Comparison of ENCODE assay signal across 11 mouse cellular contexts in genomic region chr10:121016711-121017503, GRCm38 (mm10). TPM values are rescaled to one million over a fixed set of nuclear protein-coding genes. Genes with fewer than 3 reads are reported as not detected.
DNase-seq lines count a peak whose midpoint lies in the region; ATAC-seq and TF ChIP-seq lines count a peak whose summit lies in the region.
"Had no signal": no experiment of that assay in that cellular context is flagged by ENCODE, and none has a peak within 500 bp of the region (broad histone marks: within the 10 kb centered on the region; RNA-seq: fewer than 3 reads in every experiment).

No protein-coding gene starts in this region.

- peak; percentile 30 for DNase-seq in forebrain, embryonic 10.5 days (ENCODE audit: extremely low spot score, low spot score)
- DNase-seq in lung, postnatal 0 days (ENCODE audit: low spot score), result peak; percentile 23
- no peak for DNase-seq in lung, postnatal 4 days
- peak; percentile 19 for DNase-seq in embryonic facial prominence, embryonic 10.5 days (ENCODE audit: low spot score)
- DNase-seq in midbrain, postnatal 0 days (ENCODE audit: low spot score), result peak; percentile 12
- DNase-seq in kidney, postnatal 4 days, result no peak
- DNase-seq in kidney, postnatal 14 days, result no peak
- DNase-seq: gastrocnemius, postnatal 10 days had no signal

- peaks cover 7% of the 10 kb centered on the region; the same call in 1 of the 2 replicates for H3K27me3 ChIP-seq in forebrain, embryonic 10.5 days (ENCODE audit: poor library complexity, severe bottlenecking)
- no peaks in the 10 kb centered on the region for H3K27me3 ChIP-seq in forebrain, embryonic 16.5 days (replicated peaks; ENCODE audit: control insufficient read depth, insufficient read depth, low read length)
- H3K27me3 ChIP-seq in lung, postnatal 0 days (replicated peaks; ENCODE audit: insufficient read depth, low read length), result no peaks in the 10 kb centered on the region
- no peaks in the 10 kb centered on the region for H3K27me3 ChIP-seq in embryonic facial prominence, embryonic 10.5 days (replicated peaks; ENCODE audit: low read depth, poor library complexity, severe bottlenecking)
- H3K27me3 ChIP-seq in midbrain, postnatal 0 days (ENCODE audit: insufficient read depth, low read length), result no peaks in the 10 kb centered on the region
- H3K27me3 ChIP-seq: embryonic facial prominence, embryonic 13.5 days had no signal

- no peak for TF ChIP-seq EP300 in lung, postnatal 0 days (IDR thresholded peaks at IDR 0.05)

- WGBS in forebrain, embryonic 10.5 days, result 47% methylated on average over 18 of the region's 18 CpGs
- 37% methylated on average over 18 of the region's 18 CpGs for WGBS in forebrain, embryonic 16.5 days
- WGBS in lung, postnatal 0 days, result 17% methylated on average over 18 of the region's 18 CpGs
- 48% methylated on average over 18 of the region's 18 CpGs for WGBS in embryonic facial prominence, embryonic 10.5 days
- 14% methylated on average over 18 of the region's 18 CpGs for WGBS in midbrain, postnatal 0 days

- H3K36me3 ChIP-seq in forebrain, embryonic 10.5 days (replicated peaks), result no peaks in the 10 kb centered on the region
- no peaks in the 10 kb centered on the region for H3K36me3 ChIP-seq in forebrain, embryonic 16.5 days (ENCODE audit: control insufficient read depth, insufficient read depth)
- H3K36me3 ChIP-seq in lung, postnatal 0 days (ENCODE audit: insufficient read depth, low read length), result no peaks in the 10 kb centered on the region
- H3K36me3 ChIP-seq in embryonic facial prominence, embryonic 10.5 days (replicated peaks), result no peaks in the 10 kb centered on the region
- H3K36me3 ChIP-seq in midbrain, postnatal 0 days (ENCODE audit: insufficient read depth, low read length), result no peaks in the 10 kb centered on the region
- H3K36me3 ChIP-seq: embryonic facial prominence, embryonic 13.5 days had no signal

- no peak overlapping the region for H3K9ac ChIP-seq in forebrain, embryonic 16.5 days (replicated peaks; ENCODE audit: low read depth, low read length)
- no peak overlapping the region for H3K9ac ChIP-seq in lung, postnatal 0 days (replicated peaks; ENCODE audit: low read depth)
- no peak overlapping the region for H3K9ac ChIP-seq in midbrain, postnatal 0 days (replicated peaks; ENCODE audit: low read length, poor library complexity, severe bottlenecking)
- H3K9ac ChIP-seq: embryonic facial prominence, embryonic 13.5 days; liver, embryonic 14.5 days had no signal

- H3K4me1 ChIP-seq in forebrain, embryonic 10.5 days, result peaks cover 18% of the 10 kb centered on the region
- H3K4me1 ChIP-seq in forebrain, embryonic 16.5 days (replicated peaks; ENCODE audit: control insufficient read depth, insufficient read depth, low read length), result no peaks in the 10 kb centered on the region
- no peaks in the 10 kb centered on the region for H3K4me1 ChIP-seq in lung, postnatal 0 days (ENCODE audit: insufficient read depth, low read depth, low read length)
- H3K4me1 ChIP-seq in embryonic facial prominence, embryonic 10.5 days, result peaks cover 11% of the 10 kb centered on the region
- H3K4me1 ChIP-seq in midbrain, postnatal 0 days (ENCODE audit: insufficient read depth, low read length), result peaks cover 3% of the 10 kb centered on the region; the same call in 1 of the 2 replicates
- H3K4me1 ChIP-seq: embryonic facial prominence, embryonic 13.5 days had no signal

- TF ChIP-seq CTCF in lung, postnatal 0 days (IDR thresholded peaks at IDR 0.05), result no peak
- no peak for TF ChIP-seq CTCF in midbrain, postnatal 0 days (IDR thresholded peaks at IDR 0.05)

- peak overlapping the region; percentile 65 for H3K27ac ChIP-seq in forebrain, embryonic 10.5 days
- no peak overlapping the region for H3K27ac ChIP-seq in forebrain, embryonic 16.5 days (ENCODE audit: low read length)
- H3K27ac ChIP-seq in lung, postnatal 0 days (ENCODE audit: low read length), result no peak overlapping the region
- 0 out of 2 replicates have a peak overlapping the region, but pooled peaks have one; percentile 14 for H3K27ac ChIP-seq in embryonic facial prominence, embryonic 10.5 days (replicated peaks)
- H3K27ac ChIP-seq in midbrain, postnatal 0 days (ENCODE audit: low read depth, low read length), result peak overlapping the region; percentile 59
- H3K27ac ChIP-seq: embryonic facial prominence, embryonic 13.5 days; liver, embryonic 14.5 days had no signal

- ATAC-seq in forebrain, embryonic 16.5 days, result no peak
- ATAC-seq in lung, postnatal 0 days, result peak; percentile 77
- 0 out of 2 replicates have a peak, but pooled peaks have one; percentile 10 for ATAC-seq in midbrain, postnatal 0 days (ENCODE audit: low FRiP score)

- no peak overlapping the region for H3K4me2 ChIP-seq in forebrain, embryonic 16.5 days (ENCODE audit: low read length)
- no peak overlapping the region for H3K4me2 ChIP-seq in lung, postnatal 0 days (replicated peaks; ENCODE audit: low read depth, low read length)
- no peak overlapping the region for H3K4me2 ChIP-seq in midbrain, postnatal 0 days (ENCODE audit: low read depth, low read length, poor library complexity, severe bottlenecking)
- H3K4me2 ChIP-seq: embryonic facial prominence, embryonic 13.5 days had no signal

- H3K4me3 ChIP-seq in forebrain, embryonic 10.5 days, result no peak overlapping the region
- H3K4me3 ChIP-seq in forebrain, embryonic 16.5 days (replicated peaks; ENCODE audit: low read length), result no peak overlapping the region
- H3K4me3 ChIP-seq in lung, postnatal 0 days (ENCODE audit: low read depth, low read length), result no peak overlapping the region
- no peak overlapping the region for H3K4me3 ChIP-seq in embryonic facial prominence, embryonic 10.5 days
- no peak overlapping the region for H3K4me3 ChIP-seq in midbrain, postnatal 0 days (ENCODE audit: low read depth, low read length)
- H3K4me3 ChIP-seq: embryonic facial prominence, embryonic 13.5 days had no signal

- H3K9me3 ChIP-seq in forebrain, embryonic 10.5 days, result peaks cover 22% of the 10 kb centered on the region; the same call in 1 of the 2 replicates
- H3K9me3 ChIP-seq in forebrain, embryonic 16.5 days (ENCODE audit: control insufficient read depth, low read length), result no peaks in the 10 kb centered on the region; the same call in 1 of the 2 replicates
- no peaks in the 10 kb centered on the region for H3K9me3 ChIP-seq in lung, postnatal 0 days (ENCODE audit: low read length)
- H3K9me3 ChIP-seq in embryonic facial prominence, embryonic 10.5 days, result peaks cover 9% of the 10 kb centered on the region; the same call in 1 of the 2 replicates
- 0 out of 2 replicates have a peak, but pooled peaks cover 3% of the 10 kb centered on the region for H3K9me3 ChIP-seq in midbrain, postnatal 0 days (ENCODE audit: low read length)

RNA-seq across cellular contexts. Expression of gene Wif1, which starts 16.9 kb away (rescaled TPM):
- polyA plus RNA-seq in forebrain, embryonic 10.5 days (2016; fragmentation: Nextera tagmentation; extraction: Ambion mirVana), result 2.6 and 2.7 TPM in 2 replicates
- 2.1 and 3.0 TPM in 2 replicates for polyA plus RNA-seq in forebrain, embryonic 16.5 days (2015; fragmentation: Nextera tagmentation; extraction: Ambion mirVana)
- polyA plus RNA-seq in lung, postnatal 0 days (2015; fragmentation: Nextera tagmentation; extraction: Ambion mirVana), result 9.0 and 10.2 TPM in 2 replicates
- 2.4 and 8.1 TPM in 2 replicates for polyA plus RNA-seq in embryonic facial prominence, embryonic 10.5 days (2016; fragmentation: Nextera tagmentation; extraction: Ambion mirVana)
- 4.7 and 7.5 TPM in 2 replicates for total RNA-seq in midbrain, postnatal 0 days (2014; rRNA removed)
- 13.7 and 13.9 TPM in 2 replicates for polyA plus RNA-seq in midbrain, postnatal 0 days (2015; fragmentation: Nextera tagmentation; extraction: Ambion mirVana)

RNA-seq across cellular contexts. Expression of gene Lemd3, which starts 37.8 kb away (rescaled TPM):
- polyA plus RNA-seq in forebrain, embryonic 10.5 days (2016; fragmentation: Nextera tagmentation; extraction: Ambion mirVana), result 2.3 and 2.5 TPM in 2 replicates
- 3.3 and 3.6 TPM in 2 replicates for polyA plus RNA-seq in forebrain, embryonic 16.5 days (2015; fragmentation: Nextera tagmentation; extraction: Ambion mirVana)
- polyA plus RNA-seq in lung, postnatal 0 days (2015; fragmentation: Nextera tagmentation; extraction: Ambion mirVana), result 3.4 and 3.5 TPM in 2 replicates
- 2.5 and 2.8 TPM in 2 replicates for polyA plus RNA-seq in embryonic facial prominence, embryonic 10.5 days (2016; fragmentation: Nextera tagmentation; extraction: Ambion mirVana)
- 31.3 and 34.7 TPM in 2 replicates for total RNA-seq in midbrain, postnatal 0 days (2014; rRNA removed)
- polyA plus RNA-seq in midbrain, postnatal 0 days (2015; fragmentation: Nextera tagmentation; extraction: Ambion mirVana), result 2.7 TPM in 2 replicates

Comparison
In these comparisons a context has a peak if more than half of its experiments do, and no peak if none do; other contexts are left out.
1. DNase-seq: peak in forebrain, embryonic 10.5 days (single experiment), lung, postnatal 0 days (single experiment), embryonic facial prominence, embryonic 10.5 days (single experiment) and midbrain, postnatal 0 days (single experiment); none in lung, postnatal 4 days (0 of 2), kidney, postnatal 4 days (0 of 2) and kidney, postnatal 14 days (single experiment).
2. H3K27ac ChIP-seq: peak in forebrain, embryonic 10.5 days (single experiment), embryonic facial prominence, embryonic 10.5 days (single experiment) and midbrain, postnatal 0 days (single experiment); none in forebrain, embryonic 16.5 days (single experiment) and lung, postnatal 0 days (single experiment).